Mouse (Mus musculus): ENCODE measurements around the gene Ephb6.

GRCm38 (mm10) chr6:41562598-41562997, 42.7 kb upstream of the Ephb6 start:
- no peak for TF ChIP-seq POLR2A (IDR thresholded peaks at IDR 0.05; ENCODE audit: control insufficient read depth, extremely low read depth, insufficient read depth, low read length, poor library complexity)
- TF ChIP-seq CTCF (IDR thresholded peaks at IDR 0.05; ENCODE audit: borderline replicate concordance, control insufficient read depth, extremely low read depth, insufficient read depth, low read length, poor library complexity) = no peak
